Mouse (Mus musculus): Measurements from ENCODE around the gene Abcc2. TPM values are rescaled to one million over a fixed set of nuclear protein-coding genes. Genes with fewer than 3 reads are reported as not detected.

Abcc2 gene
- polyA plus RNA-seq, 1 experiment from 2014 or later: 0.03 TPM

DNA sequence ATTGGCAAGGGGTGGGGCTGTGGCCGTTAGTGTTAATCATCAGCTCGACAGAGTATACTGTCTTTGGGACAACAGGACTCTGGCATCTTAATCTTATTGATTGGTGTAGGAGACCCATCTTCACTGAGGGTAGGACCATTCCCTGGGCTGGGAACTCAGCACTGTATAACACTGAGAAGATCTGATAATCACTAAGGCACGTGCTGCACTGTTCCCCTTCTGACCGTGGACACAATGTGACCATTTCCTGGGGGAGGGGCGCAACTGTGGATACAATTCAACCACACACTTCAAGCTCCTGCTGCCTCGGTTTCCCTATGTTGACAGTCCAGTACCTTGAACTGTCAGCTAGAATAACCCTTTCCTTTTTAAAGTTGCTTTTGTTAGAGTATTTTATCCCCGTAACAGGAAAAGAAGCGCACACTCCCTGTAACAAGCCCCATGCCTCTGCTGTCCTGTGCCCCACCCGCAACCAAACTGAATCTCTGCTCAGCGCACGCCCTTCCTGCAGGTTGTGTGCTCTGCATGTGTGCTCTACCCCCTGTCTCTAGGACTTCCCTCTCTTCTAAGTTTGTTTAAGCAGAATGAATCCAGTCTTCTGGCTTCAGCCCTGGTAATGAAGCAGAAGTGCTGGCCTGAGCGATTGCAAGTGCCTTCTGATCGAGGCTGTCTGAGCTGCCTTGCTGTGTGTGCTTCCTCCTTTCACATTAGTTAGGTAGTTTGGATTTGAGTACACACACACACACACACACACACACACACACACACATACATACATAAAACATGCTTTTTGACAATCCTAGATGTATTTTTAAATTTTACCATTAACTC is 102.9 kb downstream of the Abcc2 start:
- Histone ChIP-seq H3K9me3 (replicated peaks; ENCODE audit: control insufficient read depth, low read length) (no peaks in the 10 kb centered on the region), H3K4me1 (ENCODE audit: control insufficient read depth, insufficient read depth, low read length) (no peaks in the 10 kb centered on the region), H3K27ac (replicated peaks; ENCODE audit: low read depth, low read length) (no peak overlapping the region), H3K27me3 (ENCODE audit: control insufficient read depth, insufficient read depth, low read length) (no peaks in the 10 kb centered on the region), H3K36me3 (replicated peaks; ENCODE audit: control insufficient read depth, insufficient read depth, low read depth, low read length) (no peaks in the 10 kb centered on the region), H3K4me3 (ENCODE audit: low read depth, low read length) (no peak overlapping the region), H3K9ac (replicated peaks; ENCODE audit: low read length) (no peak overlapping the region), H3K4me2 (ENCODE audit: low read depth, low read length) (no peak overlapping the region)
- ATAC-seq (replicated peaks; ENCODE audit: insufficient number of reproducible peaks, low FRiP score, low TSS enrichment, low read depth): no peak
- DNase-seq (ENCODE audit: low spot score): no peak
- WGBS: 77% methylated on average over 13 of the region's 13 CpGs

DNA sequence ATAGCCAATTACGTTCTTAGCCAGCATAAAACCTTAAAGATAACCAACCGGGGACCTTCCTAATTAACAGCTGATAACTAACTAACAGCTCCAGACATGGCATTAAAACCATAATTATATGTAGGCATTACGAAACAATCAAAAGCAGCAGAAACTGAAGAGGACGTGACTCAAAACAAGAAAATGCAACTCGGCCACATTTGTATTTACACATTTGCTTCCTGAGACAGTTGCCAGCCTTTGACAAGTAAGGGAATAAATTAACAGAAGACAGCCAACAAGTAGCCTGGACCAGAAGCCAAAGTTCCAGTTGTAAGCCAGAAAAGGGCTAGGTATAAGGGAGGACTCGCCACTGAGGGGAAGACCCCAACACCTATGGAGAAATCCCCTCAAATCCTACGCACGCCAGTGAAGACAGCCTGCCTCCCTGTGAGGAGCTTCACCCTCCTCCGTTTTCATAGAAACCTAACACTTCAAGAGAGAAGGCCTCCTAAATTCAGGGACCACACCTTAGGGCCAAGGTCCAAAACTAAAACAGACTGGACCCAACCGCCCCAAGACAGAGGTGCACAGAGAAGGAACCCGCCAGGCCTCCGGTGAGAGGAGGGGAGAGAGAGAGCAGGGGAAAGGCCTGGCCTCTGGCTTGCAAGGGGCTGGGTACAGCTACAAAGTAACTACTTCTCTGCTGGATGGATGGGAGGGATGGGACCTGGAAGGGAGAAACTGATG is 104.5 kb downstream of the Abcc2 start:
- ATAC-seq (replicated peaks; ENCODE audit: insufficient number of reproducible peaks, low FRiP score, low TSS enrichment, low read depth): no peak
- no peak overlapping the region for H3K4me3 ChIP-seq (ENCODE audit: low read depth, low read length)
- H3K27ac ChIP-seq (replicated peaks; ENCODE audit: low read depth, low read length): no peak overlapping the region
- H3K9me3 ChIP-seq (replicated peaks; ENCODE audit: control insufficient read depth, low read length): no peaks in the 10 kb centered on the region
- no peaks in the 10 kb centered on the region for H3K27me3 ChIP-seq (ENCODE audit: control insufficient read depth, insufficient read depth, low read length)
- no peak overlapping the region for H3K4me2 ChIP-seq (ENCODE audit: low read depth, low read length)
- H3K4me1 ChIP-seq (ENCODE audit: control insufficient read depth, insufficient read depth, low read length): no peaks in the 10 kb centered on the region
- H3K9ac ChIP-seq (replicated peaks; ENCODE audit: low read length): no peak overlapping the region
- WGBS: 74% methylated on average over 12 of the region's 12 CpGs
- no peak for DNase-seq (ENCODE audit: low spot score)
- H3K36me3 ChIP-seq (replicated peaks; ENCODE audit: control insufficient read depth, insufficient read depth, low read depth, low read length): no peaks in the 10 kb centered on the region

DNA sequence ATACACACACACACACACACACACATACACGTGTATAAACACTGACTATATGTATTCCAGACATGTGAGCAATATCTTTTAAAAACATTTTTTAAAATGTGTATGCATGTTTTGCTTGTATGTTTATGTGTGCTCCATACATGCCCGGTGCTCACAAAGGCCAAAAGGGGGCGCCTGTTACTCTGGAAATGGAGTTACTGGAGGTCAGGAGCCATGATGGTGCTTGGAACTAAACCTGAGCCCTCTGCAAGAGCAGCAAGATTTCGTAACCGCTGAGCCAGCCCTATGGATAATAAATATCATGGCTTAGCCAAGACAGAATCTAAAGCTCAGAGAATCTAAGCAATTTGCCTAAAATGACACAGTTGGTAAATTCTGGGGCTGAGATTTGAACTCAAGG is 105.2 kb downstream of the Abcc2 start:
- ATAC-seq (replicated peaks; ENCODE audit: insufficient number of reproducible peaks, low FRiP score, low TSS enrichment, low read depth) (no peak), DNase-seq (ENCODE audit: low spot score) (no peak)
- H3K27me3 ChIP-seq (ENCODE audit: control insufficient read depth, insufficient read depth, low read length): no peaks in the 10 kb centered on the region
- H3K4me2 ChIP-seq (ENCODE audit: low read depth, low read length): no peak overlapping the region
- H3K9me3 ChIP-seq (replicated peaks; ENCODE audit: control insufficient read depth, low read length): no peaks in the 10 kb centered on the region
- H3K36me3 ChIP-seq (replicated peaks; ENCODE audit: control insufficient read depth, insufficient read depth, low read depth, low read length): no peaks in the 10 kb centered on the region
- H3K27ac ChIP-seq (replicated peaks; ENCODE audit: low read depth, low read length): no peak overlapping the region
- no peak overlapping the region for H3K4me3 ChIP-seq (ENCODE audit: low read depth, low read length)
- H3K4me1 ChIP-seq (ENCODE audit: control insufficient read depth, insufficient read depth, low read length): no peaks in the 10 kb centered on the region
- WGBS: 87% methylated on average over 5 of the region's 5 CpGs
- H3K9ac ChIP-seq (replicated peaks; ENCODE audit: low read length): no peak overlapping the region

DNA sequence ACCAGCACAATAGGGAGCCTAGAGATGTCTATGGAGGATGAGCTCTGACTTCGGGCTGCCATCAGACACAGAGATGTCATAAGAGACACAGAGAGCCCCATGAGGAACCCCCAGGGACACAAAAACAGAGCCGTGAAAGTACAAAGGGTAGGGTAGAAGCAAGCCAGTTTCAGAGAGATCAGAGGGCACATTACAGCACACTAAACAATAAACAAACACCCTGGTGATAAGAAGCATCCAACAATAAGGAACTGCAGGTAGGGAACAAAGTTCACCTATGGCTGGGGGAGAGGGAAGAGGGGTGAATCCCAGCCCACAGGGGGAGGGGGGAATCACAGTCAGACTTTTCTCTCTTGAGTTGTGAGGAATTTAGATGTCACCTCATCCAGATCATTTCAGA is 105.7 kb downstream of the Abcc2 start:
- Histone ChIP-seq H3K9me3 (replicated peaks; ENCODE audit: control insufficient read depth, low read length) (no peaks in the 10 kb centered on the region), H3K4me2 (ENCODE audit: low read depth, low read length) (no peak overlapping the region), H3K9ac (replicated peaks; ENCODE audit: low read length) (no peak overlapping the region), H3K27me3 (ENCODE audit: control insufficient read depth, insufficient read depth, low read length) (no peaks in the 10 kb centered on the region), H3K36me3 (replicated peaks; ENCODE audit: control insufficient read depth, insufficient read depth, low read depth, low read length) (no peaks in the 10 kb centered on the region), H3K27ac (replicated peaks; ENCODE audit: low read depth, low read length) (no peak overlapping the region), H3K4me3 (ENCODE audit: low read depth, low read length) (no peak overlapping the region), H3K4me1 (ENCODE audit: control insufficient read depth, insufficient read depth, low read length) (no peaks in the 10 kb centered on the region)
- 87% methylated on average over 2 of the region's 2 CpGs for WGBS
- DNase-seq (ENCODE audit: low spot score) (no peak), ATAC-seq (replicated peaks; ENCODE audit: insufficient number of reproducible peaks, low FRiP score, low TSS enrichment, low read depth) (no peak)

Other genes with a start within 250 kb of the Abcc2 start
- 2.0 and 2.7 TPM in 2 replicates for gene Nkx2-3, start 169.9 kb upstream of the Abcc2 start, polyA plus RNA-seq (2014; fragmentation: Nextera tagmentation; extraction: Ambion mirVana)
- 9.2 and 9.7 TPM in 2 replicates for gene Slc25a28, start 107.3 kb upstream of the Abcc2 start, polyA plus RNA-seq (2014; fragmentation: Nextera tagmentation; extraction: Ambion mirVana)
- gene Entpd7, start 92.5 kb upstream of the Abcc2 start, polyA plus RNA-seq (2014; fragmentation: Nextera tagmentation; extraction: Ambion mirVana): 9.6 and 11.4 TPM in 2 replicates
- gene Cutc, start 29.2 kb upstream of the Abcc2 start, polyA plus RNA-seq (2014; fragmentation: Nextera tagmentation; extraction: Ambion mirVana): 15.0 and 15.3 TPM in 2 replicates
- gene Cox15, start 29.2 kb upstream of the Abcc2 start, polyA plus RNA-seq (2014; fragmentation: Nextera tagmentation; extraction: Ambion mirVana): 7.2 and 7.3 TPM in 2 replicates
- gene Dnmbp, start 158.0 kb downstream of the Abcc2 start, polyA plus RNA-seq (2014; fragmentation: Nextera tagmentation; extraction: Ambion mirVana): 15.7 and 17.3 TPM in 2 replicates
- gene Cpn1, start 204.4 kb downstream of the Abcc2 start, polyA plus RNA-seq (2014; fragmentation: Nextera tagmentation; extraction: Ambion mirVana): not detected in 2 replicates
- not detected in 2 replicates for gene Cyp2c23, start 247.0 kb downstream of the Abcc2 start, polyA plus RNA-seq (2014; fragmentation: Nextera tagmentation; extraction: Ambion mirVana)

All from embryonic facial prominence, embryonic 11.5 days (tissue).